8 mouse cellular contexts compared by ENCODE assay signal in the genomic region with DNA sequence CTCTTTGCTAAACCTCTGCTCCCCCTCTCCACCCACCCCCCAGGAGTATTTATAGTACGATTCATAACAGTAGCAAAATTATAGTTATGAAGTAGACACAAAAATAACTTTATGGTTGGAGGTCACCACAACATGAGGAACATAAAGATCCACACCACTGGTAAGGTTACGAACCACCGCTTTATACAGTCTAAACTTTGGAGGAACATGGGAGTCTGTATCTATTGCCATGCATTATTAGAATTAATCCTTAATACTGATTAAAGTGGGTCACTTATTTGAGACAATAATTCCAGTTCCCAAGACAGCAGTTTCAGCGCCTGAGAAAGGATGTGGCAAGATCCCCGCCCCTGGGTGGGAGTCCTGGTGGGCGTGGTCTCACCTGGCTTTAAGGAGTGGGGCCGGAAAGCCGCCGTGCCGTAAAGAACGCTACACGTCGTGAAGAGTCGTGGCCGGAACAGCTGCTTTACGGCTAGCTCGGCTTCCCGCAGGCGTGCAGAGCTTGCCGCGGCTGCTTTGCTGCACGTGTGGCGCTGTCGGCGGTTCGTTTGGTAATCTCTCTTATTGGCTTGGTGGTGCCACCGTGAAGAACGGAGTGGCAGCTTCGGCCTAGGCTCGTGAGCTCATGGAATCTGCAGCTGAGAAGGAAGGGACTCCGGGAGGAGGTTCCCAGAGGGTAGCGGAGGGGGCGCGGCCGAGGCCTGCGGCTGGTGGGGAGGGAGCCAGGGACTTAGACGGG. TPM values are rescaled to one million over a fixed set of nuclear protein-coding genes. Genes with fewer than 3 reads are reported as not detected.
DNase-seq lines count a peak whose midpoint lies in the region; ATAC-seq and TF ChIP-seq lines count a peak whose summit lies in the region.

A gene (plus strand): TSS at position 463 of the 739 bp plus-strand sequence.

- DNase-seq in CD8-positive naive resting alpha-beta T cell, adult 2 months (ENCODE audit: low read depth in 2 of 2, low spot score in 2 of 2): peak; percentile 74 to 86
- DNase-seq in c-Kit-positive CD71-negative TER-119-negative erythroid progenitor cells, embryonic 14.5 days (ENCODE audit: low read depth): peak; percentile 75
- DNase-seq in forebrain, embryonic 10.5 days (ENCODE audit: extremely low spot score, low spot score): peak; percentile 94
- peak; percentile 96 for DNase-seq in kidney, postnatal 25 days
- peak; percentile 79 to 80 (median 79) for DNase-seq in liver, embryonic 14.5 days (ENCODE audit: low read depth in 3 of 3, low spot score in 3 of 3)
- DNase-seq in neural tube, embryonic 11.5 days (ENCODE audit: low spot score): peak; percentile 96
- DNase-seq in stomach, postnatal 0 days (ENCODE audit: low spot score): peak; percentile 93

- TF ChIP-seq CTCF in liver, embryonic 14.5 days (IDR thresholded peaks at IDR 0.05; ENCODE audit: low read depth): 0 out of 2 replicates have a peak, but pooled peaks have one; percentile 3
- TF ChIP-seq CTCF in stomach, postnatal 0 days (IDR thresholded peaks at IDR 0.05; ENCODE audit: low read depth): peak; percentile 27; the same call in 1 of the 2 replicates

- peak within 1 kb of the TSS; percentile 82 for H3K4me3 ChIP-seq in forebrain, embryonic 10.5 days
- peak within 1 kb of the TSS; percentile 83 for H3K4me3 ChIP-seq in heart, embryonic 15.5 days
- peak within 1 kb of the TSS; percentile 60 to 90 for H3K4me3 ChIP-seq in liver, embryonic 14.5 days (ENCODE audit: insufficient read depth in 1 of 2, low read depth in 2 of 2, low read length in 2 of 2)
- H3K4me3 ChIP-seq in neural tube, embryonic 11.5 days (ENCODE audit: low read depth, low read length): peak within 1 kb of the TSS; percentile 85
- H3K4me3 ChIP-seq in stomach, postnatal 0 days (ENCODE audit: low read depth, low read length): peak within 1 kb of the TSS; percentile 75

- 5% methylated on average over 37 of the region's 37 CpGs for WGBS in forebrain, embryonic 10.5 days
- 5% methylated on average over 37 of the region's 37 CpGs for WGBS in heart, embryonic 15.5 days
- 6% methylated on average over 37 of the region's 37 CpGs for WGBS in liver, embryonic 14.5 days (ENCODE audit: insufficient replicate concordance)
- WGBS in neural tube, embryonic 11.5 days: 6% methylated on average over 37 of the region's 37 CpGs
- 5% methylated on average over 37 of the region's 37 CpGs for WGBS in stomach, postnatal 0 days

- H3K4me1 ChIP-seq in forebrain, embryonic 10.5 days: peaks cover 14% of the 10 kb centered on the region
- peaks cover 11% of the 10 kb centered on the region for H3K4me1 ChIP-seq in heart, embryonic 15.5 days (replicated peaks)
- peaks cover 6 to 11% of the 10 kb centered on the region in 2 experiments; a peak in 3 of 4 replicates for H3K4me1 ChIP-seq in liver, embryonic 14.5 days (replicated peaks; ENCODE audit: control insufficient read depth in 2 of 2, insufficient read depth in 2 of 2, low read length in 1 of 2)
- H3K4me1 ChIP-seq in neural tube, embryonic 11.5 days (ENCODE audit: control insufficient read depth, insufficient read depth, low read length): peaks cover 8% of the 10 kb centered on the region
- H3K4me1 ChIP-seq in stomach, postnatal 0 days (replicated peaks; ENCODE audit: control insufficient read depth, insufficient read depth): peaks cover 3% of the 10 kb centered on the region

- peak within 1 kb of the TSS; percentile 84 for H3K27ac ChIP-seq in forebrain, embryonic 10.5 days
- peak within 1 kb of the TSS; percentile 64 for H3K27ac ChIP-seq in heart, embryonic 15.5 days
- H3K27ac ChIP-seq in liver, embryonic 14.5 days: no peak within 1 kb of the TSS
- H3K27ac ChIP-seq in neural tube, embryonic 11.5 days (ENCODE audit: low read depth, low read length): peak within 1 kb of the TSS; percentile 65
- peak within 1 kb of the TSS; percentile 36; the same call in 1 of the 2 replicates for H3K27ac ChIP-seq in stomach, postnatal 0 days (replicated peaks)

- no peaks in the 10 kb centered on the region for H3K9me3 ChIP-seq in forebrain, embryonic 10.5 days
- no peaks in the 10 kb centered on the region for H3K9me3 ChIP-seq in heart, embryonic 15.5 days (replicated peaks)
- no peaks in the 10 kb centered on the region for H3K9me3 ChIP-seq in liver, embryonic 14.5 days (ENCODE audit: control insufficient read depth, low read length)
- no peaks in the 10 kb centered on the region for H3K9me3 ChIP-seq in neural tube, embryonic 11.5 days (ENCODE audit: control insufficient read depth, low read length)
- H3K9me3 ChIP-seq in stomach, postnatal 0 days (ENCODE audit: control insufficient read depth, low read length): no peaks in the 10 kb centered on the region

- TF ChIP-seq EP300 in liver, embryonic 14.5 days (IDR thresholded peaks at IDR 0.05; ENCODE audit: low read depth): no peak
- no peak for TF ChIP-seq EP300 in stomach, postnatal 0 days (optimal IDR thresholded peaks at IDR 0.05)

- peak within 1 kb of the TSS; percentile 81 for H3K4me2 ChIP-seq in heart, embryonic 15.5 days
- H3K4me2 ChIP-seq in liver, embryonic 14.5 days (ENCODE audit: low read depth): peak within 1 kb of the TSS; percentile 93
- peak within 1 kb of the TSS; percentile 84 for H3K4me2 ChIP-seq in neural tube, embryonic 11.5 days (ENCODE audit: low read depth)
- peak within 1 kb of the TSS; percentile 77 for H3K4me2 ChIP-seq in stomach, postnatal 0 days (replicated peaks; ENCODE audit: low read depth)

- no peaks in the 10 kb centered on the region for H3K27me3 ChIP-seq in forebrain, embryonic 10.5 days (ENCODE audit: poor library complexity, severe bottlenecking)
- H3K27me3 ChIP-seq in heart, embryonic 15.5 days: no peaks in the 10 kb centered on the region
- H3K27me3 ChIP-seq in liver, embryonic 14.5 days (ENCODE audit: control insufficient read depth, insufficient read depth, low read length): no peaks in the 10 kb centered on the region
- no peaks in the 10 kb centered on the region for H3K27me3 ChIP-seq in neural tube, embryonic 11.5 days (ENCODE audit: control insufficient read depth, insufficient read depth, low read length)
- H3K27me3 ChIP-seq in stomach, postnatal 0 days (ENCODE audit: control insufficient read depth, insufficient read depth, low read length): no peaks in the 10 kb centered on the region

- ATAC-seq in heart, embryonic 15.5 days (replicated peaks; ENCODE audit: insufficient number of reproducible peaks, insufficient read depth, low FRiP score, low read depth): peak; percentile 78
- ATAC-seq in liver, embryonic 14.5 days (ENCODE audit: insufficient read depth): peak; percentile 89
- peak; percentile 90 for ATAC-seq in neural tube, embryonic 11.5 days (ENCODE audit: insufficient read depth, low FRiP score, low TSS enrichment)
- ATAC-seq in stomach, postnatal 0 days (ENCODE audit: low FRiP score, low TSS enrichment): peak; percentile 88

- H3K9ac ChIP-seq in heart, embryonic 15.5 days: peak within 1 kb of the TSS; percentile 74
- H3K9ac ChIP-seq in liver, embryonic 14.5 days (replicated peaks): peak within 1 kb of the TSS; percentile 43
- peak within 1 kb of the TSS; percentile 67 for H3K9ac ChIP-seq in neural tube, embryonic 11.5 days (ENCODE audit: low read length)
- peak within 1 kb of the TSS; percentile 64 for H3K9ac ChIP-seq in stomach, postnatal 0 days (ENCODE audit: low read length)

- H3K36me3 ChIP-seq in forebrain, embryonic 10.5 days (replicated peaks): peaks cover 35% of the 10 kb centered on the region
- peaks cover 20% of the 10 kb centered on the region for H3K36me3 ChIP-seq in heart, embryonic 15.5 days
- H3K36me3 ChIP-seq in liver, embryonic 14.5 days (replicated peaks; ENCODE audit: control insufficient read depth, insufficient read depth, low read depth): no peaks in the 10 kb centered on the region
- 0 out of 2 replicates have a peak, but pooled peaks cover 6% of the 10 kb centered on the region for H3K36me3 ChIP-seq in neural tube, embryonic 11.5 days (ENCODE audit: control insufficient read depth, insufficient read depth, low read length)
- peaks cover 6% of the 10 kb centered on the region; the same call in 1 of the 2 replicates for H3K36me3 ChIP-seq in stomach, postnatal 0 days (ENCODE audit: control insufficient read depth, insufficient read depth, low read length)

RNA-seq across cellular contexts. Expression of the gene that starts here (rescaled TPM):
- polyA plus RNA-seq in forebrain, embryonic 10.5 days (2016; fragmentation: Nextera tagmentation; extraction: Ambion mirVana): 49.9 and 56.8 TPM in 2 replicates
- 20.4 and 21.1 TPM in 2 replicates for polyA plus RNA-seq in heart, embryonic 15.5 days (2015; fragmentation: Nextera tagmentation; extraction: Ambion mirVana)
- 3.7 and 8.5 TPM in 2 replicates for polyA plus RNA-seq in liver, embryonic 14.5 days (2012; rRNA removed)
- 14.0 and 14.1 TPM in 2 replicates for polyA plus RNA-seq in liver, embryonic 14.5 days (2014; fragmentation: Nextera tagmentation; extraction: Ambion mirVana)
- 32.8 and 33.4 TPM in 2 replicates for polyA plus RNA-seq in neural tube, embryonic 11.5 days (2014; fragmentation: Nextera tagmentation; extraction: Ambion mirVana)
- polyA plus RNA-seq in stomach, postnatal 0 days (2015; fragmentation: Nextera tagmentation; extraction: Ambion mirVana): 16.8 and 17.5 TPM in 2 replicates
